Mouse (Mus musculus) limb, embryonic 15.5 days (tissue): Measurements from ENCODE around the gene Tbata. TPM values are rescaled to one million over a fixed set of nuclear protein-coding genes. Genes with fewer than 3 reads are reported as not detected.
A peak's percentile ranks its signal among the peaks of the same experiment; 100 is the strongest.

Experiments used
- ATAC-seq: fragments of 200-750 bp; cut with Nextera tagmentation; 2 replicates; pipeline ENCODE4 v1.8.0; 2017; ENCODE audit warnings: low read depth, moderate TSS enrichment; ENCODE audit not compliant: insufficient number of reproducible peaks, low FRiP score, low TSS enrichment
- H3K27ac ChIP-seq: fragments of 300-500 bp; sonication (generic); 2 replicates; pipeline ENCODE4 v1.5.1; 2015; ENCODE audit warnings: moderate library complexity, mild to moderate bottlenecking, inconsistent platforms
- H3K27me3 ChIP-seq: fragments of 300-500 bp; sonication (generic); 2 replicates; pipeline ENCODE4 v1.6.1; 2015; ENCODE audit warnings: inconsistent platforms
- H3K36me3 ChIP-seq: fragments of 300-500 bp; sonication (generic); 2 replicates; pipeline ENCODE4 v1.6.1; 2015; ENCODE audit warnings: inconsistent platforms
- H3K4me1 ChIP-seq: fragments of 300-500 bp; sonication (generic); 2 replicates; pipeline ENCODE4 v1.6.1; 2015; ENCODE audit warnings: inconsistent platforms
- H3K4me2 ChIP-seq: fragments of 300-500 bp; sonication (generic); 2 replicates; pipeline ENCODE4 v1.6.1; 2015; ENCODE audit warnings: mild to moderate bottlenecking, inconsistent platforms
- H3K4me3 ChIP-seq: fragments of 300-500 bp; sonication (generic); 2 replicates; pipeline ENCODE4 v1.5.1; 2015; ENCODE audit warnings: mild to moderate bottlenecking, inconsistent platforms
- H3K9ac ChIP-seq: fragments of 300-500 bp; sonication (generic); 2 replicates; pipeline ENCODE4 v1.6.1; 2015; ENCODE audit warnings: inconsistent platforms
- H3K9me3 ChIP-seq: fragments of 300-500 bp; sonication (generic); 2 replicates; pipeline ENCODE4 v1.6.1; 2016; ENCODE audit warnings: inconsistent platforms
- WGBS: fragments of 180-500 bp; shearing (Covaris S2); methylation state at CpG from one replicate; pipeline ENCODE4 v1.1.7; 2015; 5-methylcytosine and 5-hydroxymethylcytosine counted together
- polyA plus RNA-seq: library from polyadenylated mRNA; unstranded; fragments of >200 nt; fragmentation: Nextera tagmentation; extraction: Ambion mirVana; gene quantifications from 2 replicates; pipeline ENCODE4 v1.2.1, GENCODE M21; 2015

The Tbata gene
- 0.19 and 0.42 TPM in 2 replicates for polyA plus RNA-seq

DNA sequence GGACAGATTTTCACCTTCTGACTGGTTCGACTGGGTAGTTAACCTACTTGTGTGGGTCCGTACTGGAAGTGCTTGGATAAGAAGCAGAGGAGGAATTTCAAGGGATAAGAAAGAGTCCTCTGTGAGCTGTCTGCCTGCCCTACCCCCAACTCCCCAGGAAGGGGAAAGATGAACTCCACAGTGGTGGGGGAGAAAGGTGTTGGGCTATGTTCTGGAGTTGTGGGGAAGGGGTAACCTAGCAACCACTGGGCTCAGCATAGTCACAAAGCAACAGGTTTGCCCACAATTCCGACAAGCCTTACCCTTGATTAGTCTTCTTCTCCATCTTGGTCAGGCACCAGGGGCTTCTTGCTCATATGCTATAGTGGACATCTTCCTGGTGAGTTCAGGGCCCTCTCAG lies at the start of gene Tbata:
Gene Tbata, plus strand, starts transcription at position 301 of the 400 bp plus-strand sequence.
- Histone ChIP-seq H3K27me3 (peaks cover 14% of the 10 kb centered on the region), H3K36me3 (no peaks in the 10 kb centered on the region), H3K27ac (no peak within 1 kb of the TSS), H3K4me1 (peaks cover 9% of the 10 kb centered on the region), H3K4me3 (no peak within 1 kb of the TSS), H3K9me3 (no peaks in the 10 kb centered on the region), H3K4me2 (no peak within 1 kb of the TSS), H3K9ac (no peak within 1 kb of the TSS)
- no peak for ATAC-seq
- 60% methylated on average over 3 of the region's 3 CpGs for WGBS

DNA sequence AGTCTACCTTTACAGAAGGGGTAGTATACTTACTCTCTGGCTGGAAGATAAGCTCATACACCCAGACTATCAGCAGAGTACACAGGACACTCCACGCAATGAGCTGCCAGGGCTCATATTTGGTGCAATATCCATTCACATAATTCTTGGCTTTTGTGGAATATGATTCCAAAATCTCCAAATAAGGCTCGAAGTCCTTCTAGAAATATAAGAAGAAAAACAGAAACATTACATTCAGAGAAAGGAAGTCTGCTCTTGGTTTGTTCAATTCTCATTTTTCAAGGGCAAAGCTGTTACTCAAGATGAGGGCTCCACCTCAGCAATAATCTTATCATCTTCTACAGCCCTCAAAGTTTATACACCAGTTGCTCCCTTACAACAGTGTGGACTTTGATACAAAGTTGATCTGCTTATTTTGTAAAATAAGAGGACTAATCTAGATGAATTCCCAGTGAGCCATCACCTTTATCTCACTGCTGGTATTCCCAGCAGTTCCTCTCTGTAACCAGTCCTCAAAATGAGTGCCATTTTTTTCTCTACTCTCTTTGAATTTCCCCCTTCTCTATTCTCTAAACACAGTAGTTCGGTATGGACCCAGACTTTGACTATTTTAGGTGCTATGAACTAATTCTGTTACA lies 48.4 kb upstream of the Tbata start:
- no peaks in the 10 kb centered on the region for H3K9me3 ChIP-seq
- peaks cover 15% of the 10 kb centered on the region for H3K36me3 ChIP-seq
- no peaks in the 10 kb centered on the region; the same call in 1 of the 2 replicates for H3K4me1 ChIP-seq
- 79% methylated on average over 3 of the region's 3 CpGs for WGBS
- H3K27ac ChIP-seq: no peak overlapping the region
- no peak overlapping the region for H3K9ac ChIP-seq
- no peak overlapping the region for H3K4me2 ChIP-seq
- no peaks in the 10 kb centered on the region for H3K27me3 ChIP-seq
- H3K4me3 ChIP-seq: no peak overlapping the region
- no peak for ATAC-seq

DNA sequence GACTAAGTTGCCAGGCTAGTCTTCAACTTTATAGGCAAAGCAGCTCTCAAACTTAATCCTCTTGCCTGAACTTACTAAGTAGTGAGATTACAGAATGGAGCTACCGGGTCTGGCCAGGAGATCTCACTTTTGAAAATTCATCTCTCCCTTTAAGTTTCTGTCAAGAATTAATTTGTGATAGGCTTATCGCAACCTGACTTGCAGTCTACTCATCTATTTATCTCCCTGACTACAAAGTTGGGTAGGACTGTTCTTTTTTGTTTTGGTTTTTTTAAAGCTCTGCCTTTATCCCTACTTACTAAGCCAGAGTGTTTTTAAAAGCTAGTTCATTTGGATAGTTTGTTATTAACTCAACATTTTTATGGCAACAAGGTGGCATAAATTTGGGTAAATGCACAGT lies 47.3 kb upstream of the Tbata start:
- Histone ChIP-seq H3K4me3 (no peak overlapping the region), H3K4me2 (no peak overlapping the region), H3K4me1 (no peaks in the 10 kb centered on the region; the same call in 1 of the 2 replicates), H3K27ac (no peak overlapping the region), H3K36me3 (peaks cover 15% of the 10 kb centered on the region), H3K9ac (no peak overlapping the region), H3K9me3 (no peaks in the 10 kb centered on the region), H3K27me3 (no peaks in the 10 kb centered on the region)
- no peak for ATAC-seq
- 94% methylated on average over 2 of the region's 2 CpGs for WGBS

DNA sequence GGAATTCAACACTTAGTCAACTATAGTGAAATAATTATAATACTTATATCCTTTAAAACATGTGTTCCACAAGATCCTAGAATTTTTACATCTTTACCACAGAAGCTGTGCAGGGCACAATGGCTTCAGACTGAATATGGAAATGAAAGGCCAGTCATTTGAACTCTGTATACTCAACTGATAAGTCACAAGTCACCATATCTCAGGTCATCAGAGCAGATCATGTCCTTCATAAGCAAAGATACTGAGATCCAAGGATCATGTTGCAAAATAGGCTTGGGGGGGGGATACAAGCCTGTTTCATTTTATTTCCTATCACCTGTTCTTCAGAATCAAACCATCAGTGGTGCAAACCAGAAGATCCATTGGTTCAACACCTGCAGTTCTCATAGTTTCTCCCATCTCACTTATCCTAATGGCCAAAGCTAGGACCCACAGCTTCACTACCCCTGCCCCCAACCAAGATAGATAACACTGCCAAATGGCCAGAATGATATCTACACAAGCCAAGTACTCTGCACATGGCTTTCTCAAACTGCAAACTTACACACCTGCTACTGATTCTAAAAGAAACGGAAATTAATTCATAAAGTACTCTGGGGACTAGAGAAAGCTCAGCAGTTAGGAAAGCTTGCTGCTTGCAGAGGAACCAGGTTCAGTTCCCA lies 42.9 kb upstream of the Tbata start:
- 0 out of 2 replicates have a peak, but pooled peaks cover 2% of the 10 kb centered on the region for H3K36me3 ChIP-seq

DNA sequence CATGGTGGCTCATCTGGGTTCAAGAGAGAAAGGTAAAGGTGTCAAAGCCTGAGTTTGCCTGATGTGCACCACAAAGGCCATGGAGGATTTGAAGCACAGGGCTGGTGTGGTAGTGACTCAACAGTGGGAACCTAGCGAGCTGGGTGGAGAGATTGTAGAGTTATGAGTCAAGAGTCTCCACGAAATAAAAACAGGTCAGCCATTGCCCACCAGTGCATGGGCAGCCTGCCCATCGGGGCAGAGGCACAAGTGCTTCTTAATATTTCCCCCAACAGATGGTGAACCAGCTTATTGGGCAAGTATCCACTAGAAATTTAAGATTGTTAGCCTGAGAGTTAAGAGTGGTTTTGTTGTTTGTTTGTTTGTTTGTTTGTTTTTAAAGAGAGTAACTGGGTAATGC lies 40.8 kb upstream of the Tbata start:
- Histone ChIP-seq H3K4me3 (no peak overlapping the region), H3K9ac (no peak overlapping the region), H3K36me3 (0 out of 2 replicates have a peak, but pooled peaks cover 2% of the 10 kb centered on the region), H3K27me3 (no peaks in the 10 kb centered on the region), H3K9me3 (no peaks in the 10 kb centered on the region), H3K4me1 (no peaks in the 10 kb centered on the region), H3K27ac (no peak overlapping the region), H3K4me2 (no peak overlapping the region)
- 79% methylated on average over 3 of the region's 3 CpGs for WGBS
- no peak for ATAC-seq

More for the DNA sequence above, 42.9 kb upstream of the Tbata start:
- no peak overlapping the region for H3K4me2 ChIP-seq
- no peak overlapping the region for H3K27ac ChIP-seq
- ATAC-seq: no peak
- no peaks in the 10 kb centered on the region for H3K27me3 ChIP-seq
- no peak overlapping the region for H3K4me3 ChIP-seq
- no peaks in the 10 kb centered on the region for H3K9me3 ChIP-seq
- no peak overlapping the region for H3K9ac ChIP-seq
- no peaks in the 10 kb centered on the region for H3K4me1 ChIP-seq
- 77% methylated on average over 1 of the region's 1 CpGs for WGBS

DNA sequence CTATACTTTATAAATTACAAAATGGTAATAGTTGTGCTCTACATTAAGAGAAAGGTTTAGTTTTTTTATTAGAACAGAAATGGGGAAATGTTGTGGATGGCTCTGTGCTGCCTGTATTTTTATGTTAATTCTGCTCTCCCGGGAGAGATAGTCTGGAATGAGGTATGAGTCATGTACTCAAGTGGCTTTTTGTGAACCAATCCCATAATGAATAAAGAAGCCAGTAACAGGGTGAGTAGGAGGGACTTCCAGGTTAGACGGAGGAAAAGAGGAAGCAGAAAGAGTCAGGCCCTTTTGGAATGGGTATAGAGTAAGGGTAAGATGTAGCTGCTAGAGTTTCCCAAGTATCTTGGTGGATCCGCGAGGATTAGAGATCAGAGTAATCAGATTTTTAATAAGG lies 37.7 kb upstream of the Tbata start:
- H3K27me3 ChIP-seq: no peaks in the 10 kb centered on the region
- WGBS: 80% methylated on average over 4 of the region's 4 CpGs
- no peak overlapping the region for H3K27ac ChIP-seq
- H3K36me3 ChIP-seq: peaks cover 3% of the 10 kb centered on the region; the same call in 1 of the 2 replicates
- H3K4me1 ChIP-seq: no peaks in the 10 kb centered on the region
- no peak overlapping the region for H3K4me2 ChIP-seq
- H3K4me3 ChIP-seq: no peak overlapping the region
- no peaks in the 10 kb centered on the region for H3K9me3 ChIP-seq
- H3K9ac ChIP-seq: no peak overlapping the region
- no peak for ATAC-seq

DNA sequence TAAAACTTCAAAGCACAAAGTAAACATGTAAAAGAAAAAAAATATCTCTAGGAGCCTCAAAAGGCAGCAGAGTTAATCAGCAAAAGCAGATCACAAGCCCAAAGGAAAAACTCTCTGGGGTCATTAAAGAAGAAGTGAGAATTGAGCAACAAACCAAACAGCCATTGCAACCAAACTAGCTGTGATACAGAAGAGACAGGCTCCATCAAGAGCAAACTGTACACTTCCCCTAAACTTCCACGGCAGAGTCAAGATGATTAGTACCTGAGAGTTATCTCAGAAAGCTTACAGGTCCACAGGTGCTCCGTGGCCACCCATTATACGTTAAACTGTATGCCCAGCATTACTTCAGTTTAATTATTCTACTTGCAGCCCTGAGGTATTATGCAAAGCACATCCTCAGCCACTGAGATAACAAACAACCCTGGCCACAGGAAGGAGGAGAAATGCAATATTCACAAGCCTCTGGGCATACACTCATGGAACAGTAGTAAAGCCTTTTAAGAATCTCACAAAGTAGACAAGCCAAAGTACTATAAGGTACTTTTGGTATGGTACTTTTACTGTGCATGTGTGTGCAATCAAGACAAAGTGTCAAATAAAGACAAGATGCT lies 36.4 kb upstream of the Tbata start:
- Histone ChIP-seq H3K27me3 (no peaks in the 10 kb centered on the region), H3K4me2 (no peak overlapping the region), H3K36me3 (peaks cover 3% of the 10 kb centered on the region; the same call in 1 of the 2 replicates), H3K27ac (no peak overlapping the region), H3K4me1 (no peaks in the 10 kb centered on the region), H3K4me3 (no peak overlapping the region), H3K9ac (no peak overlapping the region), H3K9me3 (no peaks in the 10 kb centered on the region)
- WGBS: 47% methylated on average over 3 of the region's 3 CpGs
- no peak for ATAC-seq

DNA sequence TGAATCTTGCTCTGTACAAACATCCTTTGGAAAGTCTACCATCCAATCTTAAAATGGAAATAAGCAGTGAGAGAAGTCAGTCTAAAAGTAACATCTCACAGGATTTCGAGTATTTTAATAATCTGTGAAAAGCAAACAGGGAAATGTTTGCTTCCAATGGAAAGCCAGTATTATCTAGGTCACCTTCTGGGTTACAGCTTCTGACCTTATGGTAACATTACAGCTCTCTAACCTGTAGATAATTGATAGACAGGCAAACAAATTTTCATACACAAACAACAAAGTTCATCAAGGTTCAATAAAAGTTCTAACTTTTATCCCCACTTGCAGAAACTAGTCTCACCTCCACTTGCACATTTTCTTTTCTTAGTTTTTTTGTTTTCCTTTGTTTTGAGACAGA lies 34.2 kb upstream of the Tbata start:
- no peaks in the 10 kb centered on the region for H3K27me3 ChIP-seq
- WGBS: 72% methylated on average over 1 of the region's 1 CpGs
- no peaks in the 10 kb centered on the region for H3K9me3 ChIP-seq
- no peak overlapping the region for H3K9ac ChIP-seq
- H3K27ac ChIP-seq: no peak overlapping the region
- H3K4me2 ChIP-seq: no peak overlapping the region
- no peak for ATAC-seq
- H3K4me3 ChIP-seq: no peak overlapping the region
- H3K36me3 ChIP-seq: peaks cover 5% of the 10 kb centered on the region; the same call in 1 of the 2 replicates
- H3K4me1 ChIP-seq: no peaks in the 10 kb centered on the region

DNA sequence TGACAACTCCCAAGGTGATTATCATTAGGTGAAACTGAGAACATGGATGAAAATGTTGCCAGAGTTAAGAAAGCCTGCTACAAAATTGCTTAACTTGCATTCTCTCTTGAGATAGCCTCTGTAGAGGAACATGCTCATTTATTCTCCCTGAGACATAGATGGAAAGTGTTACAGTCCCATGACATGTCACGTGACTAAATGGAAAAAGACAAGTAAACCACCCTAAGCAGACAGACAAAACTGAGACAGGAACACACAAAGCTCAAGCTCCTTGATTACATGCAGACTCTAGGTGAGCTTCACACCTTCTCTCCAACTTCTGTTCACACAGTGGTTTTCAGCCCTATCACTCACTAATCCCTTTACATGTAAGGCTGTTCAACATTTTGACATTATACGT lies 28.4 kb upstream of the Tbata start:
- no peaks in the 10 kb centered on the region for H3K27me3 ChIP-seq
- H3K9me3 ChIP-seq: no peaks in the 10 kb centered on the region
- no peak overlapping the region for H3K4me3 ChIP-seq
- H3K36me3 ChIP-seq: 0 out of 2 replicates have a peak, but pooled peaks cover 5% of the 10 kb centered on the region
- no peak overlapping the region for H3K9ac ChIP-seq
- no peak overlapping the region for H3K4me2 ChIP-seq
- no peak for ATAC-seq
- 83% methylated on average over 2 of the region's 2 CpGs for WGBS
- no peak overlapping the region for H3K27ac ChIP-seq
- H3K4me1 ChIP-seq: peaks cover 5% of the 10 kb centered on the region

DNA sequence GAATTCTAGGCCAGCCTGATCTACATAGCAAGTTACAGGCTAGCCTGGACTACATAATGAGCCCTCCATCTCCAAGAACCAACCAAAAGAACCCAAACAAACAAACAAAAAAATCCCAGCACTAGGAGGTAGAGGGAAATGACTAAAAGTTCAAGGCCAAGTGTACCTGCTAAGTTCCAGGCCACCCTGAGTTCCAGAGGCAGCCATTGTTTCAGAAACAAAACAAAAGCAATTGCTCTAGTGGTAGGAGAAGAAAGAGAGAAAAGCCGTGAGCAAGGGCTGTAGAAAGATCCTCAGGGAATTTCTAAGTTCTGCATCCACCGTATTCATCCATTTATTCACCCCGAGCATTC lies 26.0 kb upstream of the Tbata start:
- Histone ChIP-seq H3K4me2 (peak overlapping the region; percentile 95), H3K9ac (peak overlapping the region; percentile 94), H3K36me3 (0 out of 2 replicates have a peak, but pooled peaks cover 2% of the 10 kb centered on the region), H3K27me3 (no peaks in the 10 kb centered on the region), H3K27ac (peak overlapping the region; percentile 97), H3K4me1 (peaks cover 11% of the 10 kb centered on the region), H3K4me3 (peak overlapping the region; percentile 90), H3K9me3 (no peaks in the 10 kb centered on the region)
- WGBS: 0% methylated on average over 3 of the region's 3 CpGs
- ATAC-seq: no peak

DNA sequence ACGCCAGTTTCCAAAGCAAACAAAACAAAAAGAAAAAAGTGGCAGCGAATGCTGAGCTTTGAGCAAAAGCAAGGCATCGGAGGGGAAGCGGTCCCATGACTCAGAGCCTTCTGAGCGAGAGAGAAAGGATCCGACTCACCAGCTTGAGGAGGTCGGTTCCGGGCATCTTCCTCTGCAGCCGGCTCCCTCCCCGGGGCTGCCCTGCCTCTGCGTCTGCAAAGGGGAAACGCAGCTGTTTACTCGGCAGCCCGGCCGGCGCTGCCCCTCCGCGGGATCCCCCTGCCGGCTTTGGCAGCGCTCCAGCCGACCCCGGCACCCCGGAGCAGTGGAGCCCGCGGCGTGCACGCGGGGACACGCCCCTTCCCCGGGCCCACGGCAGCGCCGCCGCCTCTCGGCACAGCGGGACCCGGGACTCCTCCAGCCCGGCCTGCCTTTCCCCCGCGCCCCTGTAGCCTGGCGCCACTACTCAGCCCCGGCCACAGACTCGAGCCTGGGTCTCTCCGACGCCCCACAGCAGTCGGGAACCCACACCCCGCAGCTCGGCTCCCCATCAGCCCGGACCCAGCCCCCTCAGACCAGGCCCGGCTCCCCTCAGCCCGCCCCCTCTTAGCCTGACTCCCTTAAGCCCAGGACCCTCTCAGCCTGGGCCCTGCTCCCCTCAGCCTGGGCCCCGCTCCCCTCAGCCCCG lies 25.5 kb upstream of the Tbata start:
- 0% methylated on average over 52 of the region's 53 CpGs for WGBS
- Histone ChIP-seq H3K4me2 (peak overlapping the region; percentile 95), H3K9me3 (no peaks in the 10 kb centered on the region), H3K27ac (peak overlapping the region; percentile 97), H3K9ac (peak overlapping the region; percentile 94), H3K36me3 (0 out of 2 replicates have a peak, but pooled peaks cover 2% of the 10 kb centered on the region), H3K27me3 (no peaks in the 10 kb centered on the region), H3K4me1 (peaks cover 11% of the 10 kb centered on the region), H3K4me3 (peak overlapping the region; percentile 90)
- peak; percentile 30 for ATAC-seq
